10 mouse cellular contexts compared by ENCODE assay signal in the genomic region with DNA sequence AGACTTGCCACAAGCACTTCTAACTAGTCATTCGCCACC. TPM values are rescaled to one million over a fixed set of nuclear protein-coding genes. Genes with fewer than 3 reads are reported as not detected.
DNase-seq lines count a peak whose midpoint lies in the region; ATAC-seq lines count a peak whose summit lies in the region.
"Had no signal": no experiment of that assay in that cellular context is flagged by ENCODE, and none has a peak within 500 bp of the region (broad histone marks: within the 10 kb centered on the region; RNA-seq: fewer than 3 reads in every experiment).

Nrxn1 (minus strand) TSS at position 30 of the 39 bp plus-strand sequence.

- no peaks in the 10 kb centered on the region for H3K27me3 ChIP-seq in kidney, embryonic 14.5 days (ENCODE audit: control insufficient read depth, insufficient read depth, low read length)
- no peaks in the 10 kb centered on the region; the same call in 1 of the 2 replicates for H3K27me3 ChIP-seq in embryonic facial prominence, embryonic 11.5 days (ENCODE audit: control insufficient read depth, insufficient read depth, low read length)
- no peaks in the 10 kb centered on the region for H3K27me3 ChIP-seq in hindbrain, embryonic 15.5 days
- no peaks in the 10 kb centered on the region for H3K27me3 ChIP-seq in midbrain, embryonic 13.5 days

- H3K9ac ChIP-seq in kidney, embryonic 14.5 days (ENCODE audit: low read depth, low read length), result no peak within 1 kb of the TSS
- H3K9ac ChIP-seq in embryonic facial prominence, embryonic 11.5 days (replicated peaks; ENCODE audit: low read length), result no peak within 1 kb of the TSS; the same call in 1 of the 2 replicates
- peak within 1 kb of the TSS; percentile 66 for H3K9ac ChIP-seq in hindbrain, embryonic 15.5 days
- peak within 1 kb of the TSS; percentile 71 for H3K9ac ChIP-seq in midbrain, embryonic 13.5 days (replicated peaks)

- 9% methylated on average over 1 of the region's 1 CpGs for WGBS in kidney, embryonic 14.5 days
- no CpG with 5 or more reads among the region's 1 CpGs for WGBS in embryonic facial prominence, embryonic 11.5 days
- 0% methylated on average over 1 of the region's 1 CpGs for WGBS in hindbrain, embryonic 15.5 days
- WGBS in midbrain, embryonic 13.5 days, result 0% methylated on average over 1 of the region's 1 CpGs

- intact Hi-C loops in gastrocnemius, postnatal 36 days (cut with DNase I), result no loop called here

- H3K4me3 ChIP-seq in kidney, embryonic 14.5 days (ENCODE audit: low read length), result peak within 1 kb of the TSS; percentile 13; the same call in 1 of the 2 replicates
- H3K4me3 ChIP-seq in embryonic facial prominence, embryonic 11.5 days (ENCODE audit: low read depth, low read length), result peak within 1 kb of the TSS; percentile 17; the same call in 1 of the 2 replicates
- peak within 1 kb of the TSS; percentile 59 for H3K4me3 ChIP-seq in hindbrain, embryonic 15.5 days
- H3K4me3 ChIP-seq in midbrain, embryonic 13.5 days (replicated peaks), result peak within 1 kb of the TSS; percentile 55

- H3K4me2 ChIP-seq in kidney, embryonic 14.5 days (replicated peaks; ENCODE audit: low read depth, low read length), result peak within 1 kb of the TSS; percentile 34
- H3K4me2 ChIP-seq in embryonic facial prominence, embryonic 11.5 days (ENCODE audit: low read depth, low read length), result peak within 1 kb of the TSS; percentile 43
- H3K4me2 ChIP-seq in hindbrain, embryonic 15.5 days, result peak within 1 kb of the TSS; percentile 65
- H3K4me2 ChIP-seq in midbrain, embryonic 13.5 days (replicated peaks), result peak within 1 kb of the TSS; percentile 61

- no peak for ATAC-seq in kidney, embryonic 14.5 days (ENCODE audit: low FRiP score, low TSS enrichment)
- no peak for ATAC-seq in embryonic facial prominence, embryonic 11.5 days (replicated peaks; ENCODE audit: insufficient number of reproducible peaks, low FRiP score, low TSS enrichment, low read depth)
- ATAC-seq in hindbrain, embryonic 15.5 days (ENCODE audit: low FRiP score, low read depth), result no peak
- ATAC-seq in midbrain, embryonic 13.5 days, result no peak

- H3K27ac ChIP-seq in kidney, embryonic 14.5 days (ENCODE audit: low read depth, low read length), result no peak within 1 kb of the TSS
- no peak within 1 kb of the TSS for H3K27ac ChIP-seq in embryonic facial prominence, embryonic 11.5 days (replicated peaks; ENCODE audit: low read depth, low read length)
- peak within 1 kb of the TSS; percentile 94 for H3K27ac ChIP-seq in hindbrain, embryonic 15.5 days (replicated peaks)
- H3K27ac ChIP-seq in midbrain, embryonic 13.5 days, result peak within 1 kb of the TSS; percentile 93
- H3K27ac ChIP-seq: kidney, postnatal 0 days had no signal

- peaks cover 7% of the 10 kb centered on the region; the same call in 1 of the 2 replicates for H3K9me3 ChIP-seq in kidney, embryonic 14.5 days (ENCODE audit: control insufficient read depth, low read length)
- H3K9me3 ChIP-seq in embryonic facial prominence, embryonic 11.5 days (replicated peaks; ENCODE audit: control insufficient read depth, low read length), result no peaks in the 10 kb centered on the region
- H3K9me3 ChIP-seq in hindbrain, embryonic 15.5 days, result peaks cover 3% of the 10 kb centered on the region; the same call in 1 of the 2 replicates
- peaks cover 10% of the 10 kb centered on the region for H3K9me3 ChIP-seq in midbrain, embryonic 13.5 days

- no peaks in the 10 kb centered on the region for H3K4me1 ChIP-seq in kidney, embryonic 14.5 days (ENCODE audit: control insufficient read depth, insufficient read depth, low read length)
- H3K4me1 ChIP-seq in embryonic facial prominence, embryonic 11.5 days (ENCODE audit: control insufficient read depth, insufficient read depth, low read length), result no peaks in the 10 kb centered on the region
- H3K4me1 ChIP-seq in hindbrain, embryonic 15.5 days (replicated peaks), result peaks cover 16% of the 10 kb centered on the region
- H3K4me1 ChIP-seq in midbrain, embryonic 13.5 days (replicated peaks), result peaks cover 15% of the 10 kb centered on the region

- DNase-seq in kidney, postnatal 14 days, result no peak
- no peak for DNase-seq in embryonic facial prominence, embryonic 11.5 days (ENCODE audit: low spot score)
- no peak for DNase-seq in spleen, adult 12 weeks (ENCODE audit: low spot score)
- DNase-seq in gastrocnemius, postnatal 36 days, result no peak
- DNase-seq in testis, postnatal 10 days (ENCODE audit: low spot score), result no peak
- DNase-seq: spleen, adult 18-20 months had no signal

- H3K36me3 ChIP-seq in kidney, embryonic 14.5 days (ENCODE audit: control insufficient read depth, insufficient read depth, low read length), result no peaks in the 10 kb centered on the region
- no peaks in the 10 kb centered on the region for H3K36me3 ChIP-seq in embryonic facial prominence, embryonic 11.5 days (replicated peaks; ENCODE audit: control insufficient read depth, insufficient read depth, low read depth, low read length)
- H3K36me3 ChIP-seq in hindbrain, embryonic 15.5 days, result peaks cover 12% of the 10 kb centered on the region
- peaks cover 14% of the 10 kb centered on the region for H3K36me3 ChIP-seq in midbrain, embryonic 13.5 days

RNA-seq across cellular contexts. Expression of gene Nrxn1, which starts in this region (rescaled TPM):
- polyA plus RNA-seq in kidney, embryonic 14.5 days (2014; fragmentation: Nextera tagmentation; extraction: Ambion mirVana), result 7.7 and 10.1 TPM in 2 replicates
- 4.6 and 7.4 TPM in 2 replicates for polyA plus RNA-seq in embryonic facial prominence, embryonic 11.5 days (2014; fragmentation: Nextera tagmentation; extraction: Ambion mirVana)
- polyA plus RNA-seq in hindbrain, embryonic 15.5 days (2015; fragmentation: Nextera tagmentation; extraction: Ambion mirVana), result 212 and 241 TPM in 2 replicates
- 109 and 122 TPM in 2 replicates for polyA plus RNA-seq in midbrain, embryonic 13.5 days (2015; fragmentation: Nextera tagmentation; extraction: Ambion mirVana)
- under 1 TPM; 0.38 to 0.49 TPM for total RNA-seq in gastrocnemius, postnatal 36 days (2021)

Comparison
In these comparisons a context has a peak if more than half of its experiments do, and no peak if none do; other contexts are left out.
1. H3K27ac ChIP-seq: peak in hindbrain, embryonic 15.5 days (single experiment) and midbrain, embryonic 13.5 days (single experiment); none in kidney, embryonic 14.5 days (single experiment) and embryonic facial prominence, embryonic 11.5 days (single experiment).
2. H3K9ac ChIP-seq: peak in hindbrain, embryonic 15.5 days (single experiment) and midbrain, embryonic 13.5 days (single experiment); none in kidney, embryonic 14.5 days (single experiment) and embryonic facial prominence, embryonic 11.5 days (single experiment).
3. Peak in every context shown above with its lines, with median percentiles within 50 percentile points of each other: H3K4me2 ChIP-seq and H3K4me3 ChIP-seq.